ENCODE assay signal across 8 mouse cellular contexts in genomic region chr13:62908163-62908559, GRCm38 (mm10). TPM values are rescaled to one million over a fixed set of nuclear protein-coding genes. Genes with fewer than 3 reads are reported as not detected.
DNase-seq lines count a peak whose midpoint lies in the region; ATAC-seq and TF ChIP-seq lines count a peak whose summit lies in the region.

No protein-coding gene starts in this region.

- H3K27ac ChIP-seq in midbrain, embryonic 10.5 days (replicated peaks): 0 out of 2 replicates have a peak overlapping the region, but pooled peaks have one; percentile 7
- no peak overlapping the region for H3K27ac ChIP-seq in midbrain, embryonic 16.5 days (ENCODE audit: low read length)
- H3K27ac ChIP-seq in hindbrain, embryonic 16.5 days (ENCODE audit: low read depth, low read length): no peak overlapping the region
- peak overlapping the region; percentile 78 for H3K27ac ChIP-seq in liver, embryonic 13.5 days
- H3K27ac ChIP-seq in small intestine, adult 2 months (ENCODE audit: insufficient read depth, low read depth, low read length): peak overlapping the region; percentile 32

- peak; percentile 29 for DNase-seq in midbrain, embryonic 10.5 days (ENCODE audit: low spot score)
- DNase-seq in liver, embryonic 13.5 days: no peak
- DNase-seq in left cerebral cortex, postnatal 25 days (ENCODE audit: low spot score in 2 of 2): no peak
- DNase-seq in spleen, postnatal 36 days (ENCODE audit: low spot score in 2 of 2): no peak
- no peak for DNase-seq in cerebellum, adult 8-10 months

- ATAC-seq in midbrain, embryonic 16.5 days: no peak
- peak; percentile 41 for ATAC-seq in hindbrain, embryonic 16.5 days
- ATAC-seq in liver, embryonic 13.5 days (ENCODE audit: low read depth): peak; percentile 24

- H3K4me1 ChIP-seq in midbrain, embryonic 10.5 days: peaks cover 6% of the 10 kb centered on the region
- no peaks in the 10 kb centered on the region for H3K4me1 ChIP-seq in midbrain, embryonic 16.5 days (ENCODE audit: control insufficient read depth, insufficient read depth, low read length)
- H3K4me1 ChIP-seq in hindbrain, embryonic 16.5 days (ENCODE audit: control insufficient read depth, insufficient read depth, low read depth, low read length): peaks cover 7% of the 10 kb centered on the region
- peaks cover 54% of the 10 kb centered on the region for H3K4me1 ChIP-seq in liver, embryonic 13.5 days (replicated peaks)
- H3K4me1 ChIP-seq in small intestine, adult 2 months (ENCODE audit: control insufficient read depth, insufficient read depth, insufficient read length, low read length): peaks cover 9% of the 10 kb centered on the region

- TF ChIP-seq POLR2A in small intestine, adult 2 months (IDR thresholded peaks at IDR 0.05; ENCODE audit: low read depth, low read length): 0 out of 2 replicates have a peak, but pooled peaks have one; percentile 9

- H3K4me3 ChIP-seq in midbrain, embryonic 10.5 days: no peak overlapping the region
- no peak overlapping the region for H3K4me3 ChIP-seq in midbrain, embryonic 16.5 days (ENCODE audit: low read depth, low read length)
- H3K4me3 ChIP-seq in hindbrain, embryonic 16.5 days (ENCODE audit: low read length): no peak overlapping the region
- H3K4me3 ChIP-seq in liver, embryonic 13.5 days (replicated peaks): no peak overlapping the region
- no peak overlapping the region for H3K4me3 ChIP-seq in small intestine, adult 2 months (ENCODE audit: low read depth, low read length)

- no peaks in the 10 kb centered on the region for H3K27me3 ChIP-seq in midbrain, embryonic 10.5 days (ENCODE audit: low read depth, poor library complexity, severe bottlenecking)
- H3K27me3 ChIP-seq in midbrain, embryonic 16.5 days (ENCODE audit: control insufficient read depth, insufficient read depth, low read depth, low read length): no peaks in the 10 kb centered on the region
- H3K27me3 ChIP-seq in hindbrain, embryonic 16.5 days (replicated peaks; ENCODE audit: control insufficient read depth, insufficient read depth, low read length): no peaks in the 10 kb centered on the region
- no peaks in the 10 kb centered on the region for H3K27me3 ChIP-seq in liver, embryonic 13.5 days
- H3K27me3 ChIP-seq in small intestine, adult 2 months (ENCODE audit: control insufficient read depth, insufficient read depth, low read length): no peaks in the 10 kb centered on the region

- TF ChIP-seq CTCF in small intestine, adult 2 months (IDR thresholded peaks at IDR 0.05; ENCODE audit: extremely low read depth, insufficient read length, insufficient replicate concordance, low read depth, low read length): no peak

- 52% methylated on average over 8 of the region's 8 CpGs for WGBS in midbrain, embryonic 10.5 days
- 52% methylated on average over 8 of the region's 8 CpGs for WGBS in midbrain, embryonic 16.5 days
- whole genome bisulfite sequencing in hindbrain, embryonic 16.5 days: 37% methylated on average over 8 of the region's 8 CpGs
- 58% methylated on average over 8 of the region's 8 CpGs for WGBS in liver, embryonic 13.5 days (ENCODE audit: insufficient replicate concordance)
- WGBS in small intestine, adult 2 months: 14% methylated on average over 8 of the region's 8 CpGs

- no peak overlapping the region for H3K9ac ChIP-seq in midbrain, embryonic 16.5 days (ENCODE audit: low read depth, low read length)
- no peak overlapping the region for H3K9ac ChIP-seq in hindbrain, embryonic 16.5 days (ENCODE audit: low read depth, low read length)
- H3K9ac ChIP-seq in liver, embryonic 13.5 days: no peak overlapping the region

- H3K4me2 ChIP-seq in midbrain, embryonic 16.5 days (ENCODE audit: low read length): no peak overlapping the region
- peak overlapping the region; percentile 33 for H3K4me2 ChIP-seq in hindbrain, embryonic 16.5 days (ENCODE audit: low read length)
- no peak overlapping the region for H3K4me2 ChIP-seq in liver, embryonic 13.5 days

- H3K36me3 ChIP-seq in midbrain, embryonic 10.5 days: no peaks in the 10 kb centered on the region
- H3K36me3 ChIP-seq in midbrain, embryonic 16.5 days (ENCODE audit: control insufficient read depth, insufficient read depth, low read length): no peaks in the 10 kb centered on the region
- no peaks in the 10 kb centered on the region for H3K36me3 ChIP-seq in hindbrain, embryonic 16.5 days (ENCODE audit: control insufficient read depth, insufficient read depth, low read length)
- H3K36me3 ChIP-seq in liver, embryonic 13.5 days: no peaks in the 10 kb centered on the region
- no peaks in the 10 kb centered on the region for H3K36me3 ChIP-seq in small intestine, adult 2 months (ENCODE audit: control insufficient read depth, insufficient read depth, low read length)

- intact Hi-C loops in left cerebral cortex, postnatal 25 days (cut with DNase I): loop anchor here (2.0 kb wide), 1 partner anchor 33 kb away; no protein-coding TSS in a partner anchor

- H3K9me3 ChIP-seq in midbrain, embryonic 10.5 days (replicated peaks): no peaks in the 10 kb centered on the region
- no peaks in the 10 kb centered on the region for H3K9me3 ChIP-seq in midbrain, embryonic 16.5 days (replicated peaks; ENCODE audit: control insufficient read depth, low read length, poor library complexity, severe bottlenecking)
- no peaks in the 10 kb centered on the region for H3K9me3 ChIP-seq in hindbrain, embryonic 16.5 days (ENCODE audit: control insufficient read depth, low read length)
- H3K9me3 ChIP-seq in liver, embryonic 13.5 days (replicated peaks): no peaks in the 10 kb centered on the region

RNA-seq across cellular contexts. Expression of gene Fbp1, which starts 20.1 kb away (rescaled TPM):
- 0.10 TPM in 1 of 2 replicates, not detected in the other for polyA plus RNA-seq in midbrain, embryonic 10.5 days (2016; fragmentation: Nextera tagmentation; extraction: Ambion mirVana)
- not detected in 2 replicates for polyA plus RNA-seq in midbrain, embryonic 16.5 days (2015; fragmentation: Nextera tagmentation; extraction: Ambion mirVana)
- polyA plus RNA-seq in hindbrain, embryonic 16.5 days (2015; fragmentation: Nextera tagmentation; extraction: Ambion mirVana): 0.55 and 0.68 TPM in 2 replicates
- 0.42 and 0.51 TPM in 2 replicates for polyA plus RNA-seq in liver, embryonic 13.5 days (2015; fragmentation: Nextera tagmentation; extraction: Ambion mirVana)
- 21.9 and 31.1 TPM in 2 replicates for polyA plus RNA-seq in small intestine, adult 2 months (2012; rRNA removed)
- total RNA-seq in left cerebral cortex, postnatal 25 days (2021): under 1 TPM; 0.23 to 0.44 TPM

RNA-seq across cellular contexts. Expression of gene Fbp2, which starts 49.9 kb away (rescaled TPM):
- polyA plus RNA-seq in midbrain, embryonic 10.5 days (2016; fragmentation: Nextera tagmentation; extraction: Ambion mirVana): not detected in 2 replicates
- 0.82 and 1.2 TPM in 2 replicates for polyA plus RNA-seq in midbrain, embryonic 16.5 days (2015; fragmentation: Nextera tagmentation; extraction: Ambion mirVana)
- polyA plus RNA-seq in hindbrain, embryonic 16.5 days (2015; fragmentation: Nextera tagmentation; extraction: Ambion mirVana): 0.89 and 0.95 TPM in 2 replicates
- polyA plus RNA-seq in liver, embryonic 13.5 days (2015; fragmentation: Nextera tagmentation; extraction: Ambion mirVana): 0.19 TPM in 1 of 2 replicates, not detected in the other
- 62.5 and 184 TPM in 2 replicates for polyA plus RNA-seq in small intestine, adult 2 months (2012; rRNA removed)
- total RNA-seq in left cerebral cortex, postnatal 25 days (2021): not detected

RNA-seq across cellular contexts. Expression of gene 2010111I01Rik, which starts 56.5 kb away (rescaled TPM):
- 28.5 and 33.9 TPM in 2 replicates for polyA plus RNA-seq in midbrain, embryonic 10.5 days (2016; fragmentation: Nextera tagmentation; extraction: Ambion mirVana)
- 25.5 and 27.4 TPM in 2 replicates for polyA plus RNA-seq in midbrain, embryonic 16.5 days (2015; fragmentation: Nextera tagmentation; extraction: Ambion mirVana)
- 28.6 and 30.1 TPM in 2 replicates for polyA plus RNA-seq in hindbrain, embryonic 16.5 days (2015; fragmentation: Nextera tagmentation; extraction: Ambion mirVana)
- 16.5 and 17.2 TPM in 2 replicates for polyA plus RNA-seq in liver, embryonic 13.5 days (2015; fragmentation: Nextera tagmentation; extraction: Ambion mirVana)
- polyA plus RNA-seq in small intestine, adult 2 months (2012; rRNA removed): 30.9 and 48.4 TPM in 2 replicates
- 100 to 1,000 TPM in 1 of 2 experiments, 10 to 100 TPM in 1; 93.6 to 105 TPM for total RNA-seq in left cerebral cortex, postnatal 25 days (2021)

Comparison
In these comparisons a context has a peak if more than half of its experiments do, and no peak if none do; other contexts are left out.
1. H3K27ac ChIP-seq: peak in midbrain, embryonic 10.5 days (single experiment), liver, embryonic 13.5 days (single experiment) and small intestine, adult 2 months (single experiment); none in midbrain, embryonic 16.5 days (single experiment) and hindbrain, embryonic 16.5 days (single experiment).
2. RNA of gene Fbp1, which starts 20.1 kb away (polyA plus RNA-seq): 21.9 to 31.1 TPM in small intestine, adult 2 months; 0.55 to 0.68 TPM in hindbrain, embryonic 16.5 days, 0.42 to 0.51 TPM in liver, embryonic 13.5 days, not detected in midbrain, embryonic 16.5 days and 0.10 TPM in midbrain, embryonic 10.5 days; every median in the first group is over 10 times any median in the second.
3. RNA of gene Fbp2, which starts 49.9 kb away (polyA plus RNA-seq): 62.5 to 184 TPM in small intestine, adult 2 months; 0.82 to 1.2 TPM in midbrain, embryonic 16.5 days, 0.89 to 0.95 TPM in hindbrain, embryonic 16.5 days, 0.19 TPM in liver, embryonic 13.5 days and not detected in midbrain, embryonic 10.5 days; every median in the first group is over 10 times any median in the second.